Mouse (Mus musculus): ENCODE measurements at regions not wholly inside any gene's neighbourhood (a gene's known extent, or its start where the extent isn't known, plus 50 kb on each side); places are given as distances from the start of the nearest gene placed in this dataset.

DNA sequence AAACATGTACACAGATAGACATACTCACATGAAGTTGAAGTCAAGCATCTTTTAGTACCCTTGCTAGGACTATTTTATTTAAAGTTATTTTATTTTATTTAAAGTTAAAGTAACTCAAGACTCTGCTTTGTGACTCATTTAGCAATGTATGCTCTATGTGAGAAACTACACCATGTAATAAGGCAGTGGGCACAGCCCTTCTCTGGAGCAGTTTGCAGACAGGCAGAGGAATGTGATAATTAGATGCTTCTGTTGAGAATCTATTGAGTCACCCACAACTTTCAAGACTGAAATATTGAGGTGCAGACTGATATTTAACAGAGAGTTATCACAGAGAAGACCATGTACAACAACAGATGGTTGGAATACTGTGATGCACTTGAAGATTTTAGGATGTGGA lies 825.2 kb upstream of the Cntn5 start:
- H3K4me1 ChIP-seq (ENCODE audit: control insufficient read depth, low read depth, low read length), result no peaks in the 10 kb centered on the region
- no peak overlapping the region for H3K27ac ChIP-seq (ENCODE audit: low read length)
- no peak for ATAC-seq (ENCODE audit: low read depth)
- no peak overlapping the region for H3K4me2 ChIP-seq (ENCODE audit: low read depth, low read length)
- no peak overlapping the region for H3K4me3 ChIP-seq (ENCODE audit: low read depth, low read length)
- no peaks in the 10 kb centered on the region for H3K27me3 ChIP-seq (ENCODE audit: control insufficient read depth, insufficient read depth, low read depth, low read length)
- H3K9ac ChIP-seq (ENCODE audit: low read depth, low read length), result no peak overlapping the region
- H3K36me3 ChIP-seq (ENCODE audit: control insufficient read depth, insufficient read depth), result no peaks in the 10 kb centered on the region
- H3K9me3 ChIP-seq (replicated peaks; ENCODE audit: control insufficient read depth, low read length), result no peaks in the 10 kb centered on the region

- Histone ChIP-seq H3K27me3 (ENCODE audit: control insufficient read depth, insufficient read depth, low read depth, low read length) (no peaks in the 10 kb centered on the region), H3K9ac (ENCODE audit: low read depth, low read length) (no peak overlapping the region), H3K4me1 (ENCODE audit: control insufficient read depth, low read depth, low read length) (no peaks in the 10 kb centered on the region), H3K4me2 (ENCODE audit: low read depth, low read length) (no peak overlapping the region), H3K9me3 (replicated peaks; ENCODE audit: control insufficient read depth, low read length) (no peaks in the 10 kb centered on the region), H3K36me3 (ENCODE audit: control insufficient read depth, insufficient read depth) (no peaks in the 10 kb centered on the region), H3K4me3 (ENCODE audit: low read depth, low read length) (no peak overlapping the region), H3K27ac (ENCODE audit: low read length) (no peak overlapping the region)
- no peak for ATAC-seq (ENCODE audit: low read depth)
- WGBS (ENCODE audit: insufficient replicate concordance), result 58% methylated on average over 2 of the region's 2 CpGs
These were observed 817.2 kb upstream of the Cntn5 start for GRCm38 (mm10) chr9:11721811-11722210.

- no peaks in the 10 kb centered on the region for H3K9me3 ChIP-seq (replicated peaks; ENCODE audit: control insufficient read depth, low read length)
- no peak overlapping the region for H3K4me3 ChIP-seq (ENCODE audit: low read depth, low read length)
- H3K27me3 ChIP-seq (ENCODE audit: control insufficient read depth, insufficient read depth, low read depth, low read length), result no peaks in the 10 kb centered on the region
- H3K9ac ChIP-seq (ENCODE audit: low read depth, low read length), result no peak overlapping the region
- H3K36me3 ChIP-seq (ENCODE audit: control insufficient read depth, insufficient read depth), result no peaks in the 10 kb centered on the region
- 53% methylated on average over 1 of the region's 1 CpGs for WGBS (ENCODE audit: insufficient replicate concordance)
- H3K4me1 ChIP-seq (ENCODE audit: control insufficient read depth, low read depth, low read length), result no peaks in the 10 kb centered on the region
- no peak for ATAC-seq (ENCODE audit: low read depth)
- H3K27ac ChIP-seq (ENCODE audit: low read length), result no peak overlapping the region
- no peak overlapping the region for H3K4me2 ChIP-seq (ENCODE audit: low read depth, low read length)
These were observed 800.1 kb upstream of the Cntn5 start for GRCm38 (mm10) chr9:11704647-11705046.

DNA sequence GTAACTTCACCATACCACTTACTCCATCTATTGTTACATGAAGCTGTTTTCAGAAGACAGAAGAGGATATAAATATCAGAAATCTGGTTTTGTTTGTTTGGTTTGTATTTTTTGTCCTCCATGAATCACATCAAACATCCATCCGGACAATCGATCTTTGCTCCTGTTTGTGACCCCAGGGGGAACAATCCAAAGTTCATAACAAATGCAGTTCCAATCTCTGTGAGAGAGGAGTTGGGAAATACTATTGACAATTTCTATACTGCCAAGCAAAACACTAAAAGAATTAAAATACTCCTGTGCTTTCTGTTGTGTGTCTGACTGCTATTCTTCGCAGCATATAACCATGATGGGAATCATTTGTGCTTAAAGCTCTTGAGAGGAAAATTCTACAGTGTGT lies 798.6 kb upstream of the Cntn5 start:
- no peaks in the 10 kb centered on the region for H3K4me1 ChIP-seq (ENCODE audit: control insufficient read depth, low read depth, low read length)
- WGBS (ENCODE audit: insufficient replicate concordance), result 67% methylated on average over 3 of the region's 3 CpGs
- no peaks in the 10 kb centered on the region for H3K27me3 ChIP-seq (ENCODE audit: control insufficient read depth, insufficient read depth, low read depth, low read length)
- H3K4me2 ChIP-seq (ENCODE audit: low read depth, low read length), result no peak overlapping the region
- no peaks in the 10 kb centered on the region for H3K36me3 ChIP-seq (ENCODE audit: control insufficient read depth, insufficient read depth)
- H3K9ac ChIP-seq (ENCODE audit: low read depth, low read length), result no peak overlapping the region
- no peak overlapping the region for H3K27ac ChIP-seq (ENCODE audit: low read length)
- ATAC-seq (ENCODE audit: low read depth), result no peak
- no peaks in the 10 kb centered on the region for H3K9me3 ChIP-seq (replicated peaks; ENCODE audit: control insufficient read depth, low read length)
- no peak overlapping the region for H3K4me3 ChIP-seq (ENCODE audit: low read depth, low read length)

GRCm38 (mm10) chr9:11693505-11693904 lies 788.9 kb upstream of the Cntn5 start:
- Histone ChIP-seq H3K36me3 (ENCODE audit: control insufficient read depth, insufficient read depth) (no peaks in the 10 kb centered on the region), H3K4me1 (ENCODE audit: control insufficient read depth, low read depth, low read length) (no peaks in the 10 kb centered on the region), H3K4me2 (ENCODE audit: low read depth, low read length) (no peak overlapping the region), H3K9me3 (replicated peaks; ENCODE audit: control insufficient read depth, low read length) (no peaks in the 10 kb centered on the region), H3K27me3 (ENCODE audit: control insufficient read depth, insufficient read depth, low read depth, low read length) (no peaks in the 10 kb centered on the region), H3K4me3 (ENCODE audit: low read depth, low read length) (no peak overlapping the region), H3K9ac (ENCODE audit: low read depth, low read length) (no peak overlapping the region), H3K27ac (ENCODE audit: low read length) (no peak overlapping the region)
- ATAC-seq (ENCODE audit: low read depth), result no peak
- 41% methylated on average over 1 of the region's 1 CpGs for WGBS (ENCODE audit: insufficient replicate concordance)

DNA sequence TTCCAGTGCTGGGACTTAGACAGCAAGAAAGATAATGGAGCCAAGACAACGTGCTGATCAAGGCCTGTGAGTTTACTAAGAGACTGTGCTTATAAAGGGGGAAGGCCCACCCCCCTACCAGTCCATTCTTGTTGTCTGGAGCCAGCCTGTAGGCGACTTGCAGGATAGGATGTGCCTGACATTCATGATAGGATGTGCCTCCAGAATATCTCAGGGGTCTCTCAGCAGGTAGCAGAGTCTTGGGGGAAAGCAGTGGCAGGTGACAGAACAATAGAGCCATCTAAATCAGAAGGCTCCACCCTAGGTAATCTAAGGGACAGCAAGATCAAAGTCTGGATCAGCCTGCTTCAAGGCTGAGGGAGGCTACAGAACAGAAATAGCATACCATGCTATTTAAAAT lies 782.5 kb upstream of the Cntn5 start:
- Histone ChIP-seq H3K27ac (ENCODE audit: low read length) (no peak overlapping the region), H3K27me3 (ENCODE audit: control insufficient read depth, insufficient read depth, low read depth, low read length) (no peaks in the 10 kb centered on the region), H3K9me3 (replicated peaks; ENCODE audit: control insufficient read depth, low read length) (no peaks in the 10 kb centered on the region), H3K4me1 (ENCODE audit: control insufficient read depth, low read depth, low read length) (no peaks in the 10 kb centered on the region), H3K4me3 (ENCODE audit: low read depth, low read length) (no peak overlapping the region), H3K36me3 (ENCODE audit: control insufficient read depth, insufficient read depth) (no peaks in the 10 kb centered on the region), H3K9ac (ENCODE audit: low read depth, low read length) (no peak overlapping the region), H3K4me2 (ENCODE audit: low read depth, low read length) (no peak overlapping the region)
- ATAC-seq (ENCODE audit: low read depth), result no peak
- WGBS (ENCODE audit: insufficient replicate concordance), result 16% methylated on average over 2 of the region's 2 CpGs

DNA sequence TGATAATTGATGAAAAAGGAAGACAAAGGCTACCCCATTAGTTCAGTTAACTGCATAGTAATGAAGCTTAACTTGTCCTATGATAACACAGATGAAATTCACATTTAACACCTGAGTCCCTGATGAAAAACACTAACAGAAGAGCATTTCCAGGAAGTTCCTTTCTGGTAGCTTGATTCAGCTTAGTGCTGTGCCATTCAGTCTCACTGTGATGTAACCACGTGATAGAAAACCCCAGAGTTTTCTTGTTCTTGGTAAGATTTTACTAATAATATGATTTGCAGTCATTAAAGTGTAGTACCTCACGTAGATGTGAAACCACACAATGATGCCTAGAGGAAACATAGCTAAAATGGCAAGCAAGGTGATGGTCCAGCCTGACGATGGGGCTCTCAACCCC lies 767.4 kb upstream of the Cntn5 start:
- 47% methylated on average over 3 of the region's 3 CpGs for WGBS (ENCODE audit: insufficient replicate concordance)
- ATAC-seq (ENCODE audit: low read depth), result no peak
- no peaks in the 10 kb centered on the region for H3K36me3 ChIP-seq (ENCODE audit: control insufficient read depth, insufficient read depth)

GRCm38 (mm10) chr9:11671243-11671642 lies 766.7 kb upstream of the Cntn5 start:
- Histone ChIP-seq H3K4me1 (ENCODE audit: control insufficient read depth, low read depth, low read length) (no peaks in the 10 kb centered on the region), H3K4me3 (ENCODE audit: low read depth, low read length) (no peak overlapping the region), H3K9me3 (replicated peaks; ENCODE audit: control insufficient read depth, low read length) (no peaks in the 10 kb centered on the region), H3K27ac (ENCODE audit: low read length) (no peak overlapping the region), H3K4me2 (ENCODE audit: low read depth, low read length) (no peak overlapping the region), H3K36me3 (ENCODE audit: control insufficient read depth, insufficient read depth) (no peaks in the 10 kb centered on the region), H3K27me3 (ENCODE audit: control insufficient read depth, insufficient read depth, low read depth, low read length) (no peaks in the 10 kb centered on the region), H3K9ac (ENCODE audit: low read depth, low read length) (no peak overlapping the region)
- 15% methylated on average over 1 of the region's 1 CpGs for WGBS (ENCODE audit: insufficient replicate concordance)
- ATAC-seq (ENCODE audit: low read depth), result no peak

More for the DNA sequence above, 767.4 kb upstream of the Cntn5 start:
- Histone ChIP-seq H3K4me3 (ENCODE audit: low read depth, low read length) (no peak overlapping the region), H3K9ac (ENCODE audit: low read depth, low read length) (no peak overlapping the region), H3K27ac (ENCODE audit: low read length) (no peak overlapping the region), H3K9me3 (replicated peaks; ENCODE audit: control insufficient read depth, low read length) (no peaks in the 10 kb centered on the region), H3K27me3 (ENCODE audit: control insufficient read depth, insufficient read depth, low read depth, low read length) (no peaks in the 10 kb centered on the region), H3K4me1 (ENCODE audit: control insufficient read depth, low read depth, low read length) (no peaks in the 10 kb centered on the region), H3K4me2 (ENCODE audit: low read depth, low read length) (no peak overlapping the region)

GRCm38 (mm10) chr9:11629461-11629860 lies 724.9 kb upstream of the Cntn5 start:
- no peaks in the 10 kb centered on the region for H3K36me3 ChIP-seq (ENCODE audit: control insufficient read depth, insufficient read depth)
- no peak overlapping the region for H3K4me3 ChIP-seq (ENCODE audit: low read depth, low read length)
- H3K27me3 ChIP-seq (ENCODE audit: control insufficient read depth, insufficient read depth, low read depth, low read length), result no peaks in the 10 kb centered on the region
- H3K9me3 ChIP-seq (replicated peaks; ENCODE audit: control insufficient read depth, low read length), result no peaks in the 10 kb centered on the region
- no peak for ATAC-seq (ENCODE audit: low read depth)
- no peak overlapping the region for H3K9ac ChIP-seq (ENCODE audit: low read depth, low read length)
- no peak overlapping the region for H3K27ac ChIP-seq (ENCODE audit: low read length)
- no peak overlapping the region for H3K4me2 ChIP-seq (ENCODE audit: low read depth, low read length)
- WGBS (ENCODE audit: insufficient replicate concordance), result 22% methylated on average over 2 of the region's 2 CpGs
- no peaks in the 10 kb centered on the region for H3K4me1 ChIP-seq (ENCODE audit: control insufficient read depth, low read depth, low read length)

- H3K9me3 ChIP-seq (replicated peaks; ENCODE audit: control insufficient read depth, low read length), result no peaks in the 10 kb centered on the region
- ATAC-seq (ENCODE audit: low read depth), result no peak
- 61% methylated on average over 2 of the region's 2 CpGs for WGBS (ENCODE audit: insufficient replicate concordance)
- no peaks in the 10 kb centered on the region for H3K4me1 ChIP-seq (ENCODE audit: control insufficient read depth, low read depth, low read length)
- H3K4me2 ChIP-seq (ENCODE audit: low read depth, low read length), result no peak overlapping the region
- H3K27ac ChIP-seq (ENCODE audit: low read length), result no peak overlapping the region
- no peaks in the 10 kb centered on the region for H3K27me3 ChIP-seq (ENCODE audit: control insufficient read depth, insufficient read depth, low read depth, low read length)
- H3K36me3 ChIP-seq (ENCODE audit: control insufficient read depth, insufficient read depth), result no peaks in the 10 kb centered on the region
- H3K4me3 ChIP-seq (ENCODE audit: low read depth, low read length), result no peak overlapping the region
- H3K9ac ChIP-seq (ENCODE audit: low read depth, low read length), result no peak overlapping the region
These were observed 699.8 kb upstream of the Cntn5 start for GRCm38 (mm10) chr9:11604381-11604780.

Data from liver, embryonic 16.5 days (tissue).